Mouse (Mus musculus): ENCODE data around the gene Pqlc2. TPM values are rescaled to one million over a fixed set of nuclear protein-coding genes. Genes with fewer than 3 reads are reported as not detected.

The Pqlc2 gene
- polyA plus RNA-seq, 1 experiment from 2014 or later, result 13.9 TPM

DNA sequence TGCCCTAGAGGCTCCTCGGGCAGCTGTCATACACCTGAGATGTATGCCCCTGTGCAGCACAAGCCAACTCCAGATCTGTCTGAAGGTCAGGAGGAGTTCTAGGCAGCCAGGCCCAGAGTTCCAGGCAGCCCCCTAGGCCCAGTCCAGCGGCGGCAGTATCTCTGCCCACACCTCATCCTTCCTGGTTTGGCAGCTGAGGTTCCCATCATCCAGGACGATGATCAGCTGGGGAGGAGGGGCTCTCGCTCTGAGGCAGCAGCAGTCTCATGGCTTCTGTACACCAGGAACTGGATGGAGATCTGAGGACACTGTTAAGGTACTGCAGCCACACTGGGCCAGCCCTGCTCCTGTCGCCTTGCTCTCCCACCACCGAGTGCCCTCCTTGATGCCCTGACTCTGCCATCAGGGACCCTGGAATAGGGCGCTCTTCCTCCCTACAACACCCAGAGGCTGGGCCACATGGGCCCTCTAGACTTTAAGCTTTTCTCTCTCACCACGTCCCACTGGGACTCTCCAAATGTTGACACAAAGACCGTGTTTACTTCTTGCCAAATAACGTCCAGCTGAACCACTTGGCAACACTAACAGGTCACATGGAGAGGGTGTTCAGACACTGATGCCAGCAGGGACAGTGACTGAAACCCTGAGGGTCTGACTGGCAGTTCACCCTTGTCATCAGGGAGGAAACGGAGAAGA, 11.7 kb downstream of the Pqlc2 start:
- no peak overlapping the region for H3K4me2 ChIP-seq
- H3K4me1 ChIP-seq, result no peaks in the 10 kb centered on the region
- 82% methylated on average over 12 of the region's 12 CpGs for WGBS
- H3K4me3 ChIP-seq (replicated peaks), result no peak overlapping the region
- no peaks in the 10 kb centered on the region for H3K27me3 ChIP-seq
- peaks cover 53% of the 10 kb centered on the region for H3K36me3 ChIP-seq
- no peak for ATAC-seq (replicated peaks; ENCODE audit: low FRiP score)
- no peak overlapping the region for H3K27ac ChIP-seq
- H3K9me3 ChIP-seq (replicated peaks), result no peaks in the 10 kb centered on the region
- H3K9ac ChIP-seq, result no peak overlapping the region

GRCm38 (mm10) chr4:139297566-139297965, 12.9 kb downstream of the Pqlc2 start:
- Histone ChIP-seq H3K9me3 (replicated peaks) (no peaks in the 10 kb centered on the region), H3K27ac (no peak overlapping the region), H3K9ac (no peak overlapping the region), H3K4me3 (replicated peaks) (no peak overlapping the region), H3K36me3 (peaks cover 48% of the 10 kb centered on the region), H3K27me3 (no peaks in the 10 kb centered on the region), H3K4me1 (no peaks in the 10 kb centered on the region), H3K4me2 (no peak overlapping the region)
- ATAC-seq (replicated peaks; ENCODE audit: low FRiP score), result no peak
- WGBS, result 85% methylated on average over 4 of the region's 4 CpGs

GRCm38 (mm10) chr4:139292038-139292437, 18.5 kb downstream of the Pqlc2 start:
- Histone ChIP-seq H3K27me3 (no peaks in the 10 kb centered on the region), H3K36me3 (peaks cover 56% of the 10 kb centered on the region), H3K4me3 (replicated peaks) (no peak overlapping the region), H3K9me3 (replicated peaks) (no peaks in the 10 kb centered on the region), H3K9ac (no peak overlapping the region), H3K4me1 (0 out of 2 replicates have a peak, but pooled peaks cover 11% of the 10 kb centered on the region), H3K27ac (no peak overlapping the region), H3K4me2 (no peak overlapping the region)
- 94% methylated on average over 5 of the region's 5 CpGs for WGBS
- ATAC-seq (replicated peaks; ENCODE audit: low FRiP score), result no peak

DNA sequence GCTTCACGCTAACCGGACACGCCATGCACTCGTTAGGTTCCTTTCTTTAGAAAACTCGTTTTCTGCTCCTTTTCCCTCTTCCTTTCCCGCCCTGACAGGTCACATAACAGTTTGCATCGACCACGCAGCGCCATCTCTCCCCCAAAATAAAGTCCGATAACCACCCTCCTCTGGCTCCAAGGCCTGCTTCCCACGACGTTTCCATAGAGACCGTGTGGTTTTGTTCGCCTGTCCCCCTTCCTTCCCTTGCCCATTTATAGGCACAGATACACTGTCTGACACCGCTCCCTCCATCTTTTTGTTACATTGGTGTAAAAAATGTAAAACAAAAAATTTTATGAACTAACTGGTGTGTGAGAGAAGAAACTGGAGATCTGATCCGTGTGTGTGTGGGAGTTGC, 19.4 kb downstream of the Pqlc2 start:
- Histone ChIP-seq H3K4me1 (0 out of 2 replicates have a peak, but pooled peaks cover 16% of the 10 kb centered on the region), H3K9me3 (replicated peaks) (no peaks in the 10 kb centered on the region), H3K27ac (no peak overlapping the region), H3K4me3 (replicated peaks) (no peak overlapping the region), H3K36me3 (peaks cover 63% of the 10 kb centered on the region), H3K9ac (no peak overlapping the region), H3K4me2 (no peak overlapping the region), H3K27me3 (no peaks in the 10 kb centered on the region)
- ATAC-seq (replicated peaks; ENCODE audit: low FRiP score), result no peak
- 82% methylated on average over 16 of the region's 16 CpGs for WGBS

DNA sequence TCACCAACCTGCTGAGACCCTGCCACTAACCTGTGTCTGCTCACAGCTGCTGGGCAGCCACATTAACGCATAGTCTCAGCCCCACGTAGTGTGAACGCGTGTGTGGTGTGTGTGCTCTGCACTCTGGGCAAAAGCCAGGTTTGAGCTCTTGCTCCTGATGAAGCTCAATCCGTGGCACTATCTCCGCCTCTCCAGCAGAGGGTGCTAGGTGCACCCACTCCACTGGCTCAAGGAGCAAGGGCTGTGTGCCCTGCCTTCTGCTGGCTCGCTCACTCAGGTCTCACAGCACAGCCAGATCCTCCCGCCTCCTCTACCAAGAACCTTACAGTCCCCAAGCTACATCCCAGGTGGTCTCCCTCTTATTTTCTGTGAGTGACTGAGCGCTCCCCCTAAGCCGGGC, 21.5 kb downstream of the Pqlc2 start:
- Histone ChIP-seq H3K27ac (0 out of 2 replicates have a peak overlapping the region, but pooled peaks have one; percentile 37), H3K36me3 (peaks cover 80% of the 10 kb centered on the region), H3K4me3 (replicated peaks) (no peak overlapping the region), H3K9ac (no peak overlapping the region), H3K27me3 (no peaks in the 10 kb centered on the region), H3K4me2 (no peak overlapping the region), H3K4me1 (peaks cover 30% of the 10 kb centered on the region), H3K9me3 (replicated peaks) (no peaks in the 10 kb centered on the region)
- WGBS, result 73% methylated on average over 10 of the region's 10 CpGs
- ATAC-seq (replicated peaks; ENCODE audit: low FRiP score), result 0 out of 2 replicates have a peak, but pooled peaks have one; percentile 31

DNA sequence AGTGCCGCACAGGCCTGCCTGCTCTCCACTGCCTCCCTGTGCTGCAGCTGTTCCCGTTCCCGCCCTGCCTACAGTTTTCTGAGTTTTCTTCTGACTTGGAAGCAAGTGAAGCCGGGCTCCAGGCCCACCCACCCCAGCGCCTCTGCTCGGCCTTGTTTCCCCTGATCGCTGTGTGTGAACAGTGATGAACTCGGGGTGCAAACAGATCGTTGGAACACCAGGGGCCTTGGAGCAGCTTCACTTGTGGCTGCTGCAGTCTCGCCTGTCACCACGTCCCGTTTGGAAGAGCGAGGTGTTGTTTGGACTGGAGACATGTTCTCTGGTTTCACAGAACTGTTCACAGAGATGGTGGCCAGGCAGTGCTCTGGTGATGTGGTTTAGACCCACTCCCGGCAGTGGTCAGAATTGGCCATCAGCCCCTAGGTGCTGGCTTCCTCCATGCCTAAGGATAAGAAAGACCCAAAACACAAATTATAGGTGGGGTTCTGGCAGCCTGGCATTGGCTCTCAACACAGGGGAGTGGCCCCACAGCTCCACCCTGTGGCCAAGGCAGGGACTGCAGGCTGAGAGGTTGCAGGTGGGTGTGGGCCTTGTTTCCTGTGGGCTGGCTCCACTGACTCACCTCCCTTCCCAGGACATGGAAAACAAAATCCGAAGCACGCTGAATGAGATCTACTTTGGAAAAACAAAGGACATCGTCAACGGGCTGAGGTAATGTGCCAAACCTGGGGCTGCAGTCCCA, 23.2 kb downstream of the Pqlc2 start:
- 70% methylated on average over 18 of the region's 18 CpGs for WGBS

GRCm38 (mm10) chr4:139286234-139286633, 24.3 kb downstream of the Pqlc2 start:
- no peak overlapping the region for H3K27ac ChIP-seq
- no peak overlapping the region for H3K4me3 ChIP-seq (replicated peaks)
- ATAC-seq (replicated peaks; ENCODE audit: low FRiP score), result no peak
- no peaks in the 10 kb centered on the region for H3K27me3 ChIP-seq
- peaks cover 57% of the 10 kb centered on the region for H3K4me1 ChIP-seq
- no peaks in the 10 kb centered on the region for H3K9me3 ChIP-seq (replicated peaks)
- H3K9ac ChIP-seq, result no peak overlapping the region
- H3K36me3 ChIP-seq, result peaks cover 85% of the 10 kb centered on the region
- H3K4me2 ChIP-seq, result no peak overlapping the region
- WGBS, result 85% methylated on average over 5 of the region's 5 CpGs

More for the DNA sequence above, 23.2 kb downstream of the Pqlc2 start:
- Histone ChIP-seq H3K9me3 (replicated peaks) (no peaks in the 10 kb centered on the region), H3K4me3 (replicated peaks) (no peak overlapping the region), H3K27me3 (no peaks in the 10 kb centered on the region), H3K9ac (no peak overlapping the region), H3K4me1 (peaks cover 48% of the 10 kb centered on the region), H3K27ac (peak overlapping the region; percentile 51), H3K4me2 (no peak overlapping the region), H3K36me3 (peaks cover 85% of the 10 kb centered on the region)
- ATAC-seq (replicated peaks; ENCODE audit: low FRiP score), result no peak

DNA sequence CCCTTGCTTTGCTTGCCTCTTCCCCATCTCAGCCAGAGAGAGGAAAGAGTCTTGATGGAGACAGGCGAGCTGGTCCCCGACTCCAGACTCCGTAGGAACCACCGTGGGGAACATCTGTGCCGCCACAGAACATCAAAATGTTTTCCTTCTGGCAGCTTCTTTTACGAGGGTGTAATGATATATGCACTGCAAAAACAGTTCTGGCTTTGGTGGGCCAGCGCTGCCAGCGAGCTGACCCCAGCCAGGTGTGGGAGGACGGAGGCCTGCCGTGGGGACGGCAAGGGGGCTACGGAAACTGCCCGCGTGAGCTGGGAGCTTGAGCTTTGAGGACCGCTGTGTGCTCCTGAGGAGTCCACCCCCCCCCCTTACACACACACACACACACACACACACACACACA, 25.6 kb downstream of the Pqlc2 start:
- Histone ChIP-seq H3K4me3 (replicated peaks) (no peak overlapping the region), H3K27me3 (no peaks in the 10 kb centered on the region), H3K4me1 (peaks cover 64% of the 10 kb centered on the region), H3K4me2 (no peak overlapping the region), H3K27ac (peak overlapping the region; percentile 90), H3K9ac (no peak overlapping the region), H3K9me3 (replicated peaks) (no peaks in the 10 kb centered on the region), H3K36me3 (peaks cover 85% of the 10 kb centered on the region)
- WGBS, result 45% methylated on average over 15 of the region's 15 CpGs
- ATAC-seq (replicated peaks; ENCODE audit: low FRiP score), result no peak

DNA sequence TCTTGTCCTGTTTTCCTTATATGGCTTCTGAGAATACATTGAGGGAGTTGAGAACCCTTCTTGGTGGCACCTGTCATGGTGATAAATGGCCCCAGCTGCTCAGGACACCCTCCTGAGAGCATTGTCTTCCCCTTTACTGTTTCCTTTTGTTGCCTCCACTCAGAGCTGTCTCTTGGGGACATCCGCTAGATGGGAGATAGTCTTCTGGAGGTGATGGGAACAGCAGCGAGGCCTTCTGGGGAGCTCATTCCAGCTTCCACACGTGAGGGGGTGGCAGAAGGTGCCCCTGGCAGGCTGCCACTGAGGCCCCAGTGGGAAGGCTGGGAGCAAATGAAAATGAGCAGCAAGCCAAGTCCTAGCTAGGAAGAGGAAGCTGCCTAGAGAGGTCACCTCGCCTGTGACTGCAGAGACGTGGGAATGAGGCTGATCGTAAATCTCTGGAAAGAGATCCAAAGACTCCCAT, 27.5 kb downstream of the Pqlc2 start:
- Histone ChIP-seq H3K4me3 (replicated peaks) (no peak overlapping the region), H3K27me3 (no peaks in the 10 kb centered on the region), H3K9me3 (replicated peaks) (no peaks in the 10 kb centered on the region), H3K4me1 (peaks cover 57% of the 10 kb centered on the region), H3K4me2 (no peak overlapping the region), H3K27ac (peak overlapping the region; percentile 90), H3K9ac (no peak overlapping the region), H3K36me3 (peaks cover 74% of the 10 kb centered on the region)
- ATAC-seq (replicated peaks; ENCODE audit: low FRiP score), result peak; percentile 72
- WGBS, result 13% methylated on average over 6 of the region's 6 CpGs

GRCm38 (mm10) chr4:139281791-139282345, 28.6 kb downstream of the Pqlc2 start:
- Histone ChIP-seq H3K4me1 (peaks cover 58% of the 10 kb centered on the region), H3K4me3 (replicated peaks) (no peak overlapping the region), H3K4me2 (no peak overlapping the region), H3K27me3 (no peaks in the 10 kb centered on the region), H3K9ac (no peak overlapping the region), H3K27ac (peak overlapping the region; percentile 90), H3K9me3 (replicated peaks) (no peaks in the 10 kb centered on the region), H3K36me3 (peaks cover 63% of the 10 kb centered on the region)
- ATAC-seq (replicated peaks; ENCODE audit: low FRiP score), result no peak
- WGBS, result 31% methylated on average over 16 of the region's 16 CpGs

- WGBS, result 89% methylated on average over 12 of the region's 12 CpGs
- H3K4me3 ChIP-seq (replicated peaks), result no peak overlapping the region
- H3K4me1 ChIP-seq, result peaks cover 53% of the 10 kb centered on the region
- ATAC-seq (replicated peaks; ENCODE audit: low FRiP score), result no peak
- no peak overlapping the region for H3K27ac ChIP-seq
- peaks cover 58% of the 10 kb centered on the region for H3K36me3 ChIP-seq
- no peak overlapping the region for H3K9ac ChIP-seq
- H3K9me3 ChIP-seq (replicated peaks), result no peaks in the 10 kb centered on the region
- no peak overlapping the region for H3K4me2 ChIP-seq
- no peaks in the 10 kb centered on the region for H3K27me3 ChIP-seq
Observed at GRCm38 (mm10) chr4:139280530-139280929, 30.0 kb downstream of the Pqlc2 start.

DNA sequence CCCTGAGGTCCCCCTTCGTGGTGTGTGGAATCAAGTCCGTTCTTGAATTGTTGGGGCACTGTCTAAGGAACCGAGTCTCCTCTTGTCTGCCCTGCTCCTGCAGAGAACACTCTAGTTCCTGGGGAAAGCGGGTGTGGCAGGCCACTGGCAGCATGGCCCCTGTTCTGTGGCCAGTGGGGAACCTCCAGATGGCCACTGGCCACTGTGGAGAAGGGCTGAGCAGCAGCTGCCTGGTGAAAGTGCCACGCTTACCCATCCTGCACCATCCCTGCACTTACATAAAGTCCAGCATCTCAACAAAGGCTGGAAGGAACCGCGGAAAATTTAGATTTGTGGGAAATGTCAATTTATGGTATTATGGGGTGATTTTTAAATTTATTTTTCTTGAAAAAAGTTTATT, 34.1 kb downstream of the Pqlc2 start:
- ATAC-seq (replicated peaks; ENCODE audit: low FRiP score), result no peak
- 92% methylated on average over 7 of the region's 7 CpGs for WGBS
- Histone ChIP-seq H3K4me1 (peaks cover 13% of the 10 kb centered on the region), H3K4me3 (replicated peaks) (no peak overlapping the region), H3K27ac (no peak overlapping the region), H3K9me3 (replicated peaks) (no peaks in the 10 kb centered on the region), H3K36me3 (peaks cover 53% of the 10 kb centered on the region), H3K4me2 (no peak overlapping the region), H3K27me3 (no peaks in the 10 kb centered on the region), H3K9ac (no peak overlapping the region)
